Mouse (Mus musculus) spleen, adult 2 months (tissue): Measurements from ENCODE around the gene Fgfr2. TPM values are rescaled to one million over a fixed set of nuclear protein-coding genes. Genes with fewer than 3 reads are reported as not detected.

Source experiments
- DNase-seq, 2 experiments: peaks; one replicate each; pipeline versions ENCODE4 v3.0.0 to v3.0.0-alpha.2; 2012 to 2021; ENCODE audit warnings: low spot score in 2 of 2, low read depth in 1 of 2
- H3K27ac ChIP-seq: fragments of 200-500 bp; 2 replicates; pipeline ENCODE4 v1.5.1; 2012; ENCODE audit warnings: low read length, inconsistent platforms; ENCODE audit not compliant: insufficient read depth
- H3K27me3 ChIP-seq: fragments of 200-500 bp; 2 replicates; pipeline ENCODE4 v1.6.1; 2012; ENCODE audit warnings: mild to moderate bottlenecking, moderate library complexity, low read length, inconsistent platforms; ENCODE audit not compliant: control insufficient read depth, insufficient read depth
- H3K36me3 ChIP-seq: fragments of 200-500 bp; 2 replicates; pipeline ENCODE4 v1.6.1; 2012; ENCODE audit warnings: mild to moderate bottlenecking, low read length, inconsistent platforms; ENCODE audit not compliant: control insufficient read depth, insufficient read depth
- H3K4me1 ChIP-seq: fragments of 200-500 bp; 2 replicates; pipeline ENCODE4 v1.6.1; 2011; ENCODE audit warnings: inconsistent platforms; ENCODE audit not compliant: control insufficient read depth, insufficient read depth, insufficient read length
- H3K4me3 ChIP-seq: fragments of 200-500 bp; 2 replicates; pipeline ENCODE4 v1.5.1; 2011; ENCODE audit warnings: mild to moderate bottlenecking, inconsistent platforms; ENCODE audit not compliant: insufficient read depth, insufficient read length; ENCODE audit errors: extremely low read depth
- CTCF ChIP-seq: fragments of 200-500 bp; IDR thresholded peaks from 2 replicates; pipeline ENCODE4 v1.5.1; 2011; ENCODE audit warnings: mild to moderate bottlenecking, inconsistent platforms; ENCODE audit not compliant: insufficient read depth, insufficient read length, insufficient replicate concordance; ENCODE audit errors: extremely low read depth
- POLR2A ChIP-seq: fragments of 200-500 bp; IDR thresholded peaks from 2 replicates; pipeline ENCODE4 v1.6.1; 2011; ENCODE audit warnings: low read depth, low read length, inconsistent platforms
- WGBS: fragments of 180-500 bp; shearing (Covaris S2); methylation state at CpG from one replicate; pipeline ENCODE4 v1.1.7; 2018; 5-methylcytosine and 5-hydroxymethylcytosine counted together
- polyA plus RNA-seq: library from polyadenylated mRNA; depleted of rRNA; stranded (reverse); fragments of >200 nt; gene quantifications from 2 replicates; pipeline ENCODE4 v1.2.3, GENCODE M21; 2012

Fgfr2 gene
- polyA plus RNA-seq, 1 experiment, result 1.6 TPM

DNA sequence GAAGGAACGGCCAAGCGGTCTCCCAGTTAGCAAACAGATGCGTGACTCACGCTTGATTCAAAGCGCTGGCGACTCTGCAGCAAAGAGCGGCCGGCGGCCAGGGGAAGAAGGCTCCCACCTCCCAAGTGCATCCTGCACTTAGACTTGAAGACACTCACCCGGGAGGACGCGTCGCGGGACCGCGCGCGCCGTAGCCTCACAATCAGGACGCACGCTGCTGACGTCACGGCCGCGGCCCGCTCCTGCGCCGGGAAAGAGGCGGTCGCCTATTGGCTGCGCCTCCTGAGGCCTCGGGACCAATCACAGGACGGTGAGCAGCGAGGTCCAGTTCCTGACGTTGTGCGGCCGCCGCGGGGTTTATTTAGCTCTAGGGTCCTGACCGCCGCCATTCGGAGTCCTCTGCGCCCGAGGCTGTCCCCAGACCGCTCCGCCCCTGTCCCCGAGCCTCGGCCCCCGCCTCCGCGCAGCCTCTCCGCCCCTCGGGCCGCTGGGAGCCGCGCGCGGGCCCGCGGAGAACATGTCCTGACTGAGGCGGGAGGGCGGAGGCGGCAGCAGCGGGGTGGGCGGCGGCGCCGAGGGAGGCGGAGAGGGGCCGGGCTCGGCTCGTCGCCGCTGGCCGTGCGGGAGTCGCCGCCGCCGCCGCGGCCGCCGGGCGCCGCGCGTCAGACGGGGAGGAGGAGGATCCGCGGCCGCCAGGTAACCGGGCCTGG, 192.1 kb downstream of the Fgfr2 start, which contains the start of gene Zranb1:
Zranb1 (plus strand) TSS at position 293 of the 710 bp plus-strand sequence.
- Histone ChIP-seq H3K27ac (peak within 1 kb of the TSS; percentile 94), H3K4me1 (no peaks in the 10 kb centered on the region), H3K4me3 (peak within 1 kb of the TSS; percentile 93), H3K27me3 (no peaks in the 10 kb centered on the region), H3K36me3 (no peaks in the 10 kb centered on the region)
- TF ChIP-seq CTCF, result no peak
- TF ChIP-seq POLR2A, result no peak
- WGBS, result under 1% methylated on average over 85 of the region's 93 CpGs
- peak; percentile 92 to 98 for DNase-seq

DNA sequence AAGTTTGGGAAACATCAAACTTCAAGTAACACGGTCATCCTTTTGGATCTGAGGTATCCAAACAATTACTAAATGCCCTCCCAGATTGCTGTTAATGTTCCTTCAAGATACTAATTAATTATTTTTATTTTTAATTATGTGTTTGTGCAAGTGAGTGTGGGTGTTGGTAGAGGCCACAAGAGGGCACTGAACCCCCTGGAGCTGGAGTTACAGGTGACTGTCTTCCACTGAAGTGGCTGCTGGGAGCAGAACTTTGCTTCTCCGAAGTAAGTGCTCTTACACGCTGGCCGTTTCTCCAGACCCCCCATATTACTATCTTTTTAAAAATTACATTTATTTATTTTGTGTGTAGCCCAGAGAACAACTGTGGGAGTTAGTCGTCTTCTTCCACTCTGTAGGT, 193.1 kb downstream of the Fgfr2 start:
- no peak overlapping the region for H3K27ac ChIP-seq
- DNase-seq, result no peak
- no peak overlapping the region for H3K4me3 ChIP-seq

DNA sequence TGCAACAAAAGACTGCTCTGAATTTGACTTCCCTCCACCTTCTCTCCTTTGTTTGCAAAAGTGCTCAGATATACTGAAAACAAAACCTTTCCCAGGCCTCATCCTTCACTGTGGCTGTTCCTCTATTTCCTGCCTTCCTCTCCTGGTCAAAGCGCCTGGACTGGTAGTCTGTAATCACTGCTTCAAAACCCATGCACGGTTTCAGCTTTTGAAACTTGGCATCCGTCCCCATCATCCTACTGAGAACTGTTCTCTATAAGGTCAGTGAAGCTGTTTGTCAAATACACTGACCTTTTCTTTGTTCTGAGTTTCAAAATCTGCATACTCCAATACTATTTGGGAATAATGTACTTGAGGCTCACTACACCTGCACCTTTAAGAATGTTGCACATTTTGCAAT, 195.9 kb downstream of the Fgfr2 start:
- WGBS, result 67% methylated on average over 3 of the region's 3 CpGs

More for the DNA sequence above, 193.1 kb downstream of the Fgfr2 start:
- 91% methylated on average over 5 of the region's 5 CpGs for WGBS
- H3K27me3 ChIP-seq, result no peaks in the 10 kb centered on the region
- no peaks in the 10 kb centered on the region for H3K4me1 ChIP-seq
- no peak for TF ChIP-seq CTCF
- TF ChIP-seq POLR2A, result no peak
- no peaks in the 10 kb centered on the region for H3K36me3 ChIP-seq

DNA sequence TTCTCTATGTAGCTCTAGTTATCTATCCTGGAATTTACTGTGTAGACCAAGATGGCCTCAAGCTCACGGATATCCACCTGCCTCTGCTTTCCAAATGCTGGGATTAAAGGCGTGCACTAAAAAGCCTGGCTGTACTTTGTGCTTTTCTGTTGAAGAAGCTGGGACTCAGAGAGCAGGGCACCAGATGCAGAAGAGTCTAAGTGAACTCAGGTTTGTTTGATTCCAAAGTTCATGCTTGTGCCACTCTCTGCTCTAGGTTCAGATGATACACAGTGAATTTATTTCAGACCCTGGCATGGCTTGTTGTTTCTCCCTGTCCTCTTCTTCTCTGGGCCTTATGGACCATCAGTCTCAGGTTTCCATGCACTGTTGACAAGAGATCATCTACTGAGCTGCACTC, 197.9 kb downstream of the Fgfr2 start:
- no peaks in the 10 kb centered on the region for H3K36me3 ChIP-seq
- WGBS, result 92% methylated on average over 2 of the region's 2 CpGs
- TF ChIP-seq CTCF (no peak), POLR2A (no peak)
- no peak overlapping the region for H3K27ac ChIP-seq
- H3K27me3 ChIP-seq, result no peaks in the 10 kb centered on the region; the same call in 1 of the 2 replicates
- no peaks in the 10 kb centered on the region for H3K4me1 ChIP-seq
- no peak overlapping the region for H3K4me3 ChIP-seq
- DNase-seq, result no peak

More for the DNA sequence above, 195.9 kb downstream of the Fgfr2 start:
- H3K36me3 ChIP-seq, result no peaks in the 10 kb centered on the region
- H3K27me3 ChIP-seq, result no peaks in the 10 kb centered on the region
- TF ChIP-seq POLR2A (no peak), CTCF (no peak)
- no peak overlapping the region for H3K27ac ChIP-seq
- DNase-seq, result no peak
- no peak overlapping the region for H3K4me3 ChIP-seq
- no peaks in the 10 kb centered on the region for H3K4me1 ChIP-seq

DNA sequence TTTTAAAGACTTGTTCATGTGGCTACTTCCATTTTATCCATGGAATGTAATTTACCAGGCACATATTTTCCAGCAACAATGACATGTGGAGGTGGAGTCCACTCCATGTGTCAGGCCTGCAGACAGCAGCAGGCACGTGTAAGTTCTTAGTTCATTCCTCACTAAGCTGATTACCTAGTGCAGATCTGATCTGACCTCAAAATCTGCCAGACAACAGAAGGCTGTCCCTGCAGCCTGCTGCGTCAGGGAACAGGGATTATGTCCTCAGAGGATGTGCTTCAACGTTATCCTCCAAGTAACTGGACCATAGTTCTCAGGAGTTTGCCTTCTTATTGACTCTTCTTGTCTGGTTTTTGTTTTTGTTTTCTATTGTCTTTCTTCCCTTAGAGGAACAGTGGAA, 201.2 kb downstream of the Fgfr2 start:
- no peaks in the 10 kb centered on the region; the same call in 1 of the 2 replicates for H3K27me3 ChIP-seq
- H3K36me3 ChIP-seq, result no peaks in the 10 kb centered on the region

DNA sequence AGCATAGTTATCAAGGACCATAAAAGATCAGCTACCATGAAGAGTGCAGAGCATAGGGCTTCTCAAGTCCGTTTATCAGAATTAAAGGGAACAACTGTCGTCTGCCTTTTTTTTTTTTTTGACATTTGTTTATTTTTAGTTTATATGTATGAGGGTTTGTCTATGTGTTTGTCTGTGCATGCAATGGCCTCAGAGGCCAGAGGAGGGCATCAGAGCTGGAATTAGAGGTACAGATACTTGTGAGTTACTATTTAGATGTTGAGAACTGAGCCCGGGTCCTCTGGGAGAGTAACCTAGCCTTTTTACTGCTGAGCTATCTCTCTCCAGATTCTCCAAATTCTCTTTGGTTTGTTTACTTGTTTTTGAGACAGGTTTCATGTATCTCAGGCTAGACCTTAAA, 219.4 kb downstream of the Fgfr2 start:
- Histone ChIP-seq H3K36me3 (no peaks in the 10 kb centered on the region), H3K27ac (no peak overlapping the region), H3K4me1 (no peaks in the 10 kb centered on the region), H3K4me3 (no peak overlapping the region), H3K27me3 (no peaks in the 10 kb centered on the region)
- WGBS, result 72% methylated on average over 3 of the region's 3 CpGs
- TF ChIP-seq POLR2A, result no peak
- TF ChIP-seq CTCF, result no peak
- no peak for DNase-seq

More for the DNA sequence above, 201.2 kb downstream of the Fgfr2 start:
- Histone ChIP-seq H3K4me3 (no peak overlapping the region), H3K4me1 (no peaks in the 10 kb centered on the region), H3K27ac (no peak overlapping the region)
- no peak for DNase-seq
- 79% methylated on average over 3 of the region's 3 CpGs for WGBS
- TF ChIP-seq POLR2A (no peak), CTCF (no peak)

DNA sequence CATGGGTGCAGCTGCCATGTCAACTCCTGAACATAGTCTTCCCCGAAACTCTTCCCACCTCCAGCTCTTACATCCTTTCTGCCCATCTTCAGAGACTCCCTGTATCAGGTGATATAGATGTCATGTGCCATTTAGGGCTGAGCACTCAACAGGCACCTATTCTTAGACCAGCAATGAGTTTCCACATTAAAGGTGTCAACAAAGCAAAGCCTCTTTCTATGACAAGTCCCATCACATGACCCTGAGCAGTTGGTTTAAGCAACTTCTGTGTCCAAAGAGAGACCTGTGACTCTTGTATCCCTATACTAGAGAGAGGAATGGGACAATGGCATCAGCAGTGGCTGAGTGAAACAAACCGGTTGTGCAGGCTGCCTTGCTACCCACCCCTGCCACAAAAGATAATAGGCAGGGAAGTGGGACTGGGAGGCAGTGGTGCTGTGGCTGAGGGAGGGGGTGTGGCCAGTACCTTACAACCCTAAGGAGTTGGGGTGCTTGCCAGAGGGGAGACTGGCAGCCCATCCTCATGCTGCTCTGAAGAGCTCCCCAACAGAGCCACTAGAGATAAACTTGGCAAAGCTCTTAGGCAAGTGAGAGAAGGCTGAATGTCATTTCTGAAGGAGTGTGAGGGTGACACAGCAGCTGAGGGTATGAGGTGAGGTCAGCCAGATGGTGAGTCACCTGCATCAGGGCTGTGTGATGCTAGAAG, 222.2 kb downstream of the Fgfr2 start:
- Histone ChIP-seq H3K4me3 (no peak overlapping the region), H3K27me3 (no peaks in the 10 kb centered on the region), H3K27ac (no peak overlapping the region), H3K36me3 (no peaks in the 10 kb centered on the region), H3K4me1 (no peaks in the 10 kb centered on the region)
- DNase-seq, result no peak
- WGBS, result 60% methylated on average over 2 of the region's 2 CpGs
- TF ChIP-seq CTCF (no peak), POLR2A (no peak)
